Mouse (Mus musculus) intestine, postnatal 0 days (tissue): ENCODE results near the gene Acrbp. TPM values are rescaled to one million over a fixed set of nuclear protein-coding genes. Genes with fewer than 3 reads are reported as not detected.
"Not testable (repeated sequence)": the region's sequence is repeated elsewhere in the genome, so short reads cannot be mapped to it uniquely, and the experiment has no call there.

Source experiments
- ATAC-seq: fragments of 200-750 bp; cut with Nextera tagmentation; 2 replicates; pipeline ENCODE4 v1.8.0; 2017; ENCODE audit warnings: mild to moderate bottlenecking, moderate TSS enrichment, moderate library complexity
- H3K27ac ChIP-seq: fragments of 300-500 bp; sonication (generic); 2 replicates; pipeline ENCODE4 v1.5.1; 2014; ENCODE audit warnings: mild to moderate bottlenecking, low read depth, low read length, moderate library complexity
- H3K27me3 ChIP-seq: fragments of 300-500 bp; sonication (generic); replicated peaks from 2 replicates; pipeline ENCODE4 v1.6.1; 2014; ENCODE audit warnings: low read length, mixed read lengths; ENCODE audit not compliant: control insufficient read depth, insufficient read depth
- H3K36me3 ChIP-seq: fragments of 300-500 bp; sonication (generic); 2 replicates; pipeline ENCODE4 v1.6.1; 2014; ENCODE audit warnings: mild to moderate bottlenecking, moderate library complexity; ENCODE audit not compliant: control insufficient read depth, insufficient read depth
- H3K4me1 ChIP-seq: fragments of 300-500 bp; sonication (generic); replicated peaks from 2 replicates; pipeline ENCODE4 v1.6.1; 2014; ENCODE audit warnings: antibody characterized with exemption, low read length, mixed read lengths; ENCODE audit not compliant: control insufficient read depth, insufficient read depth
- H3K4me2 ChIP-seq: fragments of 300-500 bp; sonication (generic); replicated peaks from 2 replicates; pipeline ENCODE4 v1.6.1; 2014; ENCODE audit warnings: low read depth, mild to moderate bottlenecking, moderate library complexity
- H3K4me3 ChIP-seq: fragments of 300-500 bp; sonication (generic); 2 replicates; pipeline ENCODE4 v1.5.1; 2014; ENCODE audit warnings: low read depth, low read length
- H3K9ac ChIP-seq: fragments of 300-500 bp; sonication (generic); 2 replicates; pipeline ENCODE4 v1.6.1; 2014; ENCODE audit warnings: mild to moderate bottlenecking, low read depth, low read length
- H3K9me3 ChIP-seq: fragments of 300-500 bp; sonication (generic); 2 replicates; pipeline ENCODE4 v1.6.1; 2016; ENCODE audit warnings: mixed run types; ENCODE audit not compliant: control insufficient read depth
- CTCF ChIP-seq: sonication (generic); IDR thresholded peaks from 2 replicates; pipeline ENCODE4 v1.5.1; 2016; ENCODE audit warnings: low read depth, mild to moderate bottlenecking, control low read depth, antibody characterized with exemption, moderate library complexity
- WGBS: fragments of 180-500 bp; shearing (Covaris S2); extraction: QIAGEN DNeasy Blood & Tissue Kit; methylation state at CpG from one replicate; pipeline ENCODE4 v1.1.7; 2014; 5-methylcytosine and 5-hydroxymethylcytosine counted together
- polyA plus RNA-seq: library from polyadenylated mRNA; unstranded; fragments of >200 nt; fragmentation: Nextera tagmentation; extraction: Ambion mirVana; gene quantifications from 2 replicates; pipeline ENCODE4 v1.2.1, GENCODE M21; 2015

The Acrbp gene
- polyA plus RNA-seq, 1 experiment from 2014 or later: 3.1 TPM

DNA sequence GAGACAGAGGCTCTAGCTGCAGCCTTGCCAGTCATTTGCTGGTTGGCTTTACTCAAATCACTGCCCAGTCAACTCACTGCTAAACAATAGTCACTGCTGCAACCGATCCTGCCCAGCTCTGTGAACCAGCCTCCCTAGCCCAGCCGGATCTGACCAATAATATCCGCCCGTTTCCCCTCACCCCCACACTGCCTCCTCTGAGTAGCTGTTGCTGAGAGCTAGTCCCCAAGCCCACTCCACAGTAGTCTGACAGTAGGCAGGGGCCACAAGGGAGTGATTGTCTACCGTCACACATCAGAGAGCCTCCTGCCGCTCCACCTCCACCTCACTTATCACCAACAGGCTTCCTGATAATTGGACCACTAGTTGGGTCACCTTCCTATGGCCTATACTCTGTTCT, 12.0 kb downstream of the Acrbp start:
- no peaks in the 10 kb centered on the region for H3K9me3 ChIP-seq
- H3K36me3 ChIP-seq: 0 out of 2 replicates have a peak, but pooled peaks cover 2% of the 10 kb centered on the region
- no peak for ATAC-seq
- H3K27me3 ChIP-seq: no peaks in the 10 kb centered on the region
- no peak overlapping the region for H3K27ac ChIP-seq
- peaks cover 3% of the 10 kb centered on the region; the same call in 1 of the 2 replicates for H3K4me1 ChIP-seq
- H3K4me3 ChIP-seq: no peak overlapping the region
- WGBS: 36% methylated on average over 6 of the region's 6 CpGs
- TF ChIP-seq CTCF: no peak
- no peak overlapping the region for H3K9ac ChIP-seq
- H3K4me2 ChIP-seq: no peak overlapping the region

DNA sequence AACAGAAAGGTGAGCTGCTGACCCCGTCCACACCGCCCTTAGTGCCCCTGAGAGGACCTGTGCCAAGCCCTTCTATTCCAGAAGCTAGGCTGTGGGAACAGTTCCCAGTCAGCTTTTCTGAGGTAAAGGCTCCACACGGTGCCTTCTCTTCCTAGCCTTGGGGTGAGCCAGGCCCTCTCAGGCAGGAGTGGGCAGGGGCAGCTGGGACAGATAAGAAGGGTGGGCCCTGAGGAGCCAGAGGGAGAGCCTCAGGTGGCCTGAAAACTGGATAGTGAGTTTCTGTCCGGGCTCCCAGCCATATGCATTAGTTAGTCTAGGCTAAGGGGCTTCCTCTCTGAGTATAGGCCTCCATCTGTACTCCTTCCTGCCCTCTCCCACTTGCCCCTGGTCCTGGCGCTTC, 13.0 kb downstream of the Acrbp start:
- WGBS: 82% methylated on average over 5 of the region's 5 CpGs
- no peak for ATAC-seq
- no peaks in the 10 kb centered on the region for H3K27me3 ChIP-seq
- H3K9me3 ChIP-seq: no peaks in the 10 kb centered on the region
- H3K27ac ChIP-seq: no peak overlapping the region
- H3K9ac ChIP-seq: no peak overlapping the region
- TF ChIP-seq CTCF: no peak
- H3K4me1 ChIP-seq: peaks cover 3% of the 10 kb centered on the region; the same call in 1 of the 2 replicates
- H3K4me3 ChIP-seq: no peak overlapping the region
- H3K4me2 ChIP-seq: no peak overlapping the region
- 0 out of 2 replicates have a peak, but pooled peaks cover 2% of the 10 kb centered on the region for H3K36me3 ChIP-seq

DNA sequence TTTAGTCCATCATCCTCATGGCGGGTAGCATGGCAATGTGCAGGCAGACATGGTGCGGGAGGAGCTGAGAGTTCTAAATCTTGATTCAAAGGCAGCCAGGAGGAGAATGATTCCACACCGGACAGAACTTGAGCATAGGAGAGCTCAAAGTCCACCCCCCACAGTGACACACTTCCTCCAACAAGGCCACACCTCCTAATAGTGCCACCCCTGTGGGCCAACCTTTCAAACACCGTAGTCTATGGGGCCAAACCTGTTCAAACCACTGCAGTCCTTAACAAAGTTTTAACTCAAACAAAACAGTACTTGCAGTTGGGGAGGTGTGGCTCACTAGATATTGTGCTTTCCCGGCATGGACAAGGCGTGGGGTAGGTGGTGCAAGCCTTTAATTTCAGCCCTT, 14.4 kb downstream of the Acrbp start:
- H3K4me2 ChIP-seq: no peak overlapping the region
- no peaks in the 10 kb centered on the region for H3K9me3 ChIP-seq
- no peaks in the 10 kb centered on the region for H3K27me3 ChIP-seq
- H3K4me3 ChIP-seq: no peak overlapping the region
- no peak overlapping the region for H3K9ac ChIP-seq
- TF ChIP-seq CTCF: no peak
- no peak overlapping the region for H3K27ac ChIP-seq
- ATAC-seq: 0 out of 2 replicates have a peak, but pooled peaks have one; percentile 36
- H3K4me1 ChIP-seq: peaks cover 3% of the 10 kb centered on the region; the same call in 1 of the 2 replicates
- no peaks in the 10 kb centered on the region for H3K36me3 ChIP-seq
- WGBS: 59% methylated on average over 6 of the region's 6 CpGs

DNA sequence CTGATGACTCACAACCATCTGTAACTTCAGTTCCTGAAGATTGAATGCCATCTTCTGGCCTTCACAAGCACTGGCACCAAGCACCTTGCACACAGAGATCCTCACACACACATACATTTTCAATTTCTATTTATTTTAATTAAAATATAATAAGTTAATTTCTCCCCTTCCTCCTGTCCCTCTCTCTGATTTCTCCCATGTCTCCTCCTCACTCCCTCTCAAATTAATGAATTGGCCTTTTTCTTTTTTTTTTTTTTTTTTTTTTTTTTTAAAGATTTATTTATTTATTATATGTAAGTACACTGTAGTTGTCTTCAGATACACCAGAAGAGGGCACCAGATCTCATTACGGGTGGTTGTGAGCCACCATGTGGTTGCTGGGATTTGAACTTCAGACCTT, 15.7 kb downstream of the Acrbp start:
- not testable (repeated sequence) for H3K4me1 ChIP-seq, H3K27me3 ChIP-seq, ATAC-seq, H3K9me3 ChIP-seq, H3K4me2 ChIP-seq, H3K4me3 ChIP-seq, H3K9ac ChIP-seq, H3K36me3 ChIP-seq, H3K27ac ChIP-seq
- no CpG with 5 or more reads among the region's 1 CpGs for WGBS

DNA sequence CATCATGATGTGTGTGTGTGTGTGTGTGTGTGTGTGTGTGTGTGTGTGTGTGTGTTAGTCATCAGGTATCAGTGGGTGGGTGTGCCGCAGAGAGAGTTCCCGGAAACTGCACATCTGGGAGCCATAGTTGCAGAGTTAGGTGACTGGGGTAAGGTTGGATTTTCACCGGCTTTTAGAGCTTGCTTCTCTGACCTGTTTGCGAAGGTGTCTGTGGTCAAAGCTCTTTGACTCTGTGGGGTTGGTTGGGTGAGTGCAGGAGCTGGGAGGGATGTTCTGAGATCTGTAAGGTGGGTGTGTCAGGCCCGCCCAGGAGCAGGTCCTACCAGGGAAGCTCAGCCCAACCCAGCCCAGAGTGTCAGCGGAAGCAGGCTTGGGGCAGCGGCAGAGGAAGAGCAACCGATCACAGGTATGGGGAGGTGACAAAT, 18.1 kb downstream of the Acrbp start, which contains the start of gene Lpar5:
Lpar5 (plus strand) TSS at position 350 of the 425 bp plus-strand sequence.
- no peaks in the 10 kb centered on the region for H3K9me3 ChIP-seq
- no peak for TF ChIP-seq CTCF
- 0 out of 2 replicates have a peak, but pooled peaks cover 4% of the 10 kb centered on the region for H3K4me1 ChIP-seq
- no peaks in the 10 kb centered on the region for H3K27me3 ChIP-seq
- peak within 1 kb of the TSS; percentile 65 for H3K4me2 ChIP-seq
- peak within 1 kb of the TSS; percentile 24 for H3K4me3 ChIP-seq
- no peaks in the 10 kb centered on the region for H3K36me3 ChIP-seq
- H3K9ac ChIP-seq: no peak within 1 kb of the TSS; the same call in 1 of the 2 replicates
- H3K27ac ChIP-seq: peak within 1 kb of the TSS; percentile 50
- ATAC-seq: peak; percentile 27
- 30% methylated on average over 8 of the region's 8 CpGs for WGBS

DNA sequence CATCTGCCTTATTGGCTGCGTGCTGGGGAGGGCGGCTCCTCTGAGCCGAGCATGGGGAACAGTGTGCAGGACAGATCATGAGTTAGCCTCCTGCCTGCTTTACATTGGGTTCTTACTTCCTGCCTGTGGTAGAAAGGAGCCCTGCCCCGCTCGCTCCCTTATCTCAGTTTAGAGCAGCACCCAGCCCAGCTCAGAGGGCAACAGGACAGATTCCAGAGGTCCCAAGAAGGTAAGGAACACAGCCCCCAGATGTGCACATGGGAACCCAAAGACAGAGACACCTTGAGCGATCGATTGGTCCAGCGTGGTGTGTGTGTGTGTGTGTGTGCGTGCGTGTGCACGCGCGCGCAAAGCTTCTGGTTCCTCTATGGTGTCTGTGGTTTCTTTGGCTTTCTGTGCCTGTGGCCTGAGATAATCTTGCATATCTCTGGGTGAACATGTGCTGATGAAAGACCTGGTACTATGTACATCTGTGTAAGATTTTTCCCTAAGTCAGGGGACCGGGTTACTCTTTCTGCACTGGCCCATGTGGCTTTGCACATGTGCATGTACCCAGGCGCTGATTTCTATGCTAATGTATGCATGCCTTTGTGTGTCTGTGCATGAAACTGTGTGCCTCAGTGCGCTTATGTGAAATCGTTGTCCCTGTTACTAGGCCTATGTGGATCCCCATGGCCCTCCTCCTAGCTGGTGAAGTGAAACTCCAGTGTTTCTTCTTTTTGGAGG, 21.8 kb downstream of the Acrbp start:
- Histone ChIP-seq H3K4me2 (peak overlapping the region; percentile 45), H3K27ac (peak overlapping the region; percentile 66)

More for the DNA sequence above, 21.8 kb downstream of the Acrbp start:
- no peaks in the 10 kb centered on the region for H3K9me3 ChIP-seq
- WGBS: 55% methylated on average over 18 of the region's 18 CpGs
- TF ChIP-seq CTCF: no peak
- no peaks in the 10 kb centered on the region for H3K36me3 ChIP-seq
- H3K4me1 ChIP-seq: 0 out of 2 replicates have a peak, but pooled peaks cover 4% of the 10 kb centered on the region
- no peaks in the 10 kb centered on the region for H3K27me3 ChIP-seq
- no peak overlapping the region for H3K9ac ChIP-seq
- H3K4me3 ChIP-seq: no peak overlapping the region
- ATAC-seq: peak; percentile 79
